9 mouse cellular contexts compared by ENCODE assay signal in the genomic region with DNA sequence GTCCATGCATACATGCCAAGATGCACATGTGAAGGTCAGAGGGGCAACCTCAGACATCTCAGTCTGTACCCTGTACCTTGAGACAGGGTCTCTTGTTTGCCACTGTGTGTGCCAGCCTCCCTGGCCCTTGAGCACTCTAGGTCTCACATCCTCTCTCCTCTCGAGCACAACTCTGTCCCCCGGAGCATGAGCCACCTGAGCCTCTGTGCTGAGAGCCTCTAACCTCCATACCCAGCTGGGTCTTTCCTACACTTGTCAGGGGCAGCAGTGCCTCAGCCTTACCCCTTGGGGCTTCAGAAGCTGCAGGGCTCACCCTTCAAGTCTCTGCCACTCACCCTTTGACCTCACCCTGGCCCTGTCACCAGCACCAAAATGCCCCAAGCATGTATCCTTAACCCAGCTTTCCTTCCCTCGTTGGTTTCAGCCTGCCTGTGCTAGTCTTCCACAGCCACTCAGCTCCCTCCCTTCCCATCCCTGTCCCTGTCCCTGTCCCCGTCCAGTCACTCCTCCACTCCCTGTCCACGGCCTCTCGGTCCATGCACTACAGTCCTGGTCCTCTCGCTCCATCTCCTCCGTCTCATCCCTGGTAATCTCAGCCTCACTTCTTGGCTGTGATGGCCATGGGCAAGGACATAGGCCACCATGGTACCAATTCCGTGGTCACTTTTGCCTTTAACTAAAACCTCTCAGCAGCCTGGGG. TPM values are rescaled to one million over a fixed set of nuclear protein-coding genes. Genes with fewer than 3 reads are reported as not detected.
DNase-seq lines count a peak whose midpoint lies in the region; ATAC-seq and TF ChIP-seq lines count a peak whose summit lies in the region.
"Had no signal": no experiment of that assay in that cellular context is flagged by ENCODE, and none has a peak within 500 bp of the region (broad histone marks: within the 10 kb centered on the region; RNA-seq: fewer than 3 reads in every experiment).

No protein-coding gene starts in this region.

- peak overlapping the region; percentile 95; the same call in 1 of the 2 replicates for H3K27ac ChIP-seq in heart, embryonic 10.5 days
- H3K27ac ChIP-seq in thymus, adult 2 months (ENCODE audit: control insufficient read depth, insufficient read depth, low read length) = no peak overlapping the region
- no peak overlapping the region for H3K27ac ChIP-seq in liver, embryonic 13.5 days

- peaks cover 52% of the 10 kb centered on the region for H3K4me1 ChIP-seq in heart, embryonic 10.5 days
- peaks cover 28% of the 10 kb centered on the region for H3K4me1 ChIP-seq in thymus, adult 2 months (replicated peaks; ENCODE audit: control insufficient read depth, insufficient read depth, low read length)
- H3K4me1 ChIP-seq in liver, embryonic 13.5 days (replicated peaks) = peaks cover 55% of the 10 kb centered on the region

- H3K9ac ChIP-seq in liver, embryonic 13.5 days = 0 out of 2 replicates have a peak overlapping the region, but pooled peaks have one; percentile 76

- WGBS in heart, embryonic 10.5 days = 75% methylated on average over 9 of the region's 9 CpGs
- WGBS in thymus, adult 2 months = 79% methylated on average over 9 of the region's 9 CpGs
- WGBS in liver, embryonic 13.5 days (ENCODE audit: insufficient replicate concordance) = 73% methylated on average over 9 of the region's 9 CpGs

- no peak for TF ChIP-seq CTCF in thymus, adult 2 months (IDR thresholded peaks at IDR 0.05; ENCODE audit: borderline replicate concordance, control insufficient read depth, extremely low read depth, insufficient read depth, low read length, poor library complexity)

- H3K27me3 ChIP-seq in heart, embryonic 10.5 days (ENCODE audit: insufficient read depth, poor library complexity, severe bottlenecking) = no peaks in the 10 kb centered on the region
- H3K27me3 ChIP-seq in thymus, adult 2 months (ENCODE audit: control insufficient read depth, insufficient read depth, low read length) = no peaks in the 10 kb centered on the region
- no peaks in the 10 kb centered on the region for H3K27me3 ChIP-seq in liver, embryonic 13.5 days
- H3K27me3 ChIP-seq: CH12.LX had no signal

- no peak for DNase-seq in heart, embryonic 10.5 days (ENCODE audit: low spot score)
- DNase-seq in heart, adult 8-10 months (ENCODE audit: low spot score) = no peak
- DNase-seq in thymus, adult 2 months = no peak
- no peak for DNase-seq in thymus, postnatal 10 days (ENCODE audit: low spot score in 2 of 2)
- no peak for DNase-seq in liver, embryonic 13.5 days
- DNase-seq in frontal cortex, adult 2 months (ENCODE audit: extremely low spot score in 1 of 2, low spot score in 1 of 2) = no peak
- DNase-seq in adrenal gland, adult 8-10 months = no peak

- no peak for TF ChIP-seq POLR2A in thymus, adult 2 months (IDR thresholded peaks at IDR 0.05; ENCODE audit: control insufficient read depth, extremely low read depth, insufficient read depth, low read length, poor library complexity)

- no peak overlapping the region for H3K4me3 ChIP-seq in heart, embryonic 10.5 days
- H3K4me3 ChIP-seq in thymus, adult 2 months (ENCODE audit: control insufficient read depth, insufficient read depth, low read length) = peak overlapping the region; percentile 66
- no peak overlapping the region for H3K4me3 ChIP-seq in liver, embryonic 13.5 days (replicated peaks)

- no peaks in the 10 kb centered on the region for H3K9me3 ChIP-seq in heart, embryonic 10.5 days
- H3K9me3 ChIP-seq in liver, embryonic 13.5 days (replicated peaks) = no peaks in the 10 kb centered on the region

- ATAC-seq in liver, embryonic 13.5 days (ENCODE audit: low read depth) = no peak
- no peak for ATAC-seq in inflammation-experienced regulatory T-cells, adult 6 months

- H3K36me3 ChIP-seq in heart, embryonic 10.5 days = peaks cover 49% of the 10 kb centered on the region
- H3K36me3 ChIP-seq in thymus, adult 2 months (ENCODE audit: control insufficient read depth, insufficient read depth, low read length) = peaks cover 16% of the 10 kb centered on the region
- peaks cover 43% of the 10 kb centered on the region for H3K36me3 ChIP-seq in liver, embryonic 13.5 days

- H3K4me2 ChIP-seq in liver, embryonic 13.5 days = peak overlapping the region; percentile 82

RNA-seq across cellular contexts. Expression of a gene that starts 1.7 kb away (rescaled TPM):
- polyA plus RNA-seq in heart, embryonic 10.5 days (2016; fragmentation: Nextera tagmentation; extraction: Ambion mirVana) = 3.6 and 3.8 TPM in 2 replicates
- total RNA-seq in heart, adult 8-10 months (2022) = 1 to 10 TPM; 6.6 to 8.2 (median 7.6) TPM
- 24.5 and 26.7 TPM in 2 replicates for polyA plus RNA-seq in thymus, adult 2 months (2012; rRNA removed)
- 1.1 and 1.4 TPM in 2 replicates for polyA plus RNA-seq in liver, embryonic 13.5 days (2015; fragmentation: Nextera tagmentation; extraction: Ambion mirVana)
- polyA plus RNA-seq in frontal cortex, adult 2 months (2012; rRNA removed) = 6.2 and 6.3 TPM in 2 replicates
- 10 to 100 TPM in 3 of 4 experiments, 1 to 10 TPM in 1; 9.6 to 13.7 (median 13.1) TPM for total RNA-seq in adrenal gland, adult 8-10 months (2022)
- 10 to 100 TPM in 2 of 3 experiments, 1 to 10 TPM in 1; 9.5 to 13.3 (median 11.4) TPM for polyA plus RNA-seq in inflammation-experienced regulatory T-cells, adult 6 months (2017; shearing (Covaris generic))

RNA-seq across cellular contexts. Expression of a gene that starts 2.2 kb away (rescaled TPM):
- polyA plus RNA-seq in heart, embryonic 10.5 days (2016; fragmentation: Nextera tagmentation; extraction: Ambion mirVana) = 25.9 and 38.7 TPM in 2 replicates
- 10 to 100 TPM; 17.9 to 25.7 (median 22.1) TPM for total RNA-seq in heart, adult 8-10 months (2022)
- polyA plus RNA-seq in thymus, adult 2 months (2012; rRNA removed) = 27.6 and 30.0 TPM in 2 replicates
- 3.7 and 4.0 TPM in 2 replicates for polyA plus RNA-seq in liver, embryonic 13.5 days (2015; fragmentation: Nextera tagmentation; extraction: Ambion mirVana)
- 6.2 and 7.4 TPM in 2 replicates for polyA plus RNA-seq in frontal cortex, adult 2 months (2012; rRNA removed)
- total RNA-seq in adrenal gland, adult 8-10 months (2022) = 10 to 100 TPM; 11.1 to 20.4 (median 16.4) TPM
- polyA plus RNA-seq in inflammation-experienced regulatory T-cells, adult 6 months (2017; shearing (Covaris generic)) = under 1 TPM in 1 of 3 experiments, not detected in 2; 0.39 TPM

RNA-seq across cellular contexts. Expression of a gene that starts 9.4 kb away (rescaled TPM):
- polyA plus RNA-seq in heart, embryonic 10.5 days (2016; fragmentation: Nextera tagmentation; extraction: Ambion mirVana) = 112 and 127 TPM in 2 replicates
- total RNA-seq in heart, adult 8-10 months (2022) = 10 to 100 TPM; 60.0 to 66.2 (median 63.9) TPM
- 49.0 and 54.7 TPM in 2 replicates for polyA plus RNA-seq in thymus, adult 2 months (2012; rRNA removed)
- 66.6 and 70.9 TPM in 2 replicates for polyA plus RNA-seq in liver, embryonic 13.5 days (2015; fragmentation: Nextera tagmentation; extraction: Ambion mirVana)
- 36.1 and 44.3 TPM in 2 replicates for polyA plus RNA-seq in frontal cortex, adult 2 months (2012; rRNA removed)
- 100 to 1,000 TPM in 3 of 4 experiments, 10 to 100 TPM in 1; 97.5 to 112 (median 107) TPM for total RNA-seq in adrenal gland, adult 8-10 months (2022)
- polyA plus RNA-seq in inflammation-experienced regulatory T-cells, adult 6 months (2017; shearing (Covaris generic)) = 10 to 100 TPM; 14.3 to 30.6 (median 28.0) TPM

RNA-seq across cellular contexts. Expression of a gene that starts 38.7 kb away (rescaled TPM):
- polyA plus RNA-seq in heart, embryonic 10.5 days (2016; fragmentation: Nextera tagmentation; extraction: Ambion mirVana) = 27.7 and 30.6 TPM in 2 replicates
- 10 to 100 TPM; 14.5 to 16.4 (median 15.2) TPM for total RNA-seq in heart, adult 8-10 months (2022)
- polyA plus RNA-seq in thymus, adult 2 months (2012; rRNA removed) = 30.0 and 30.3 TPM in 2 replicates
- polyA plus RNA-seq in liver, embryonic 13.5 days (2015; fragmentation: Nextera tagmentation; extraction: Ambion mirVana) = 7.0 and 9.0 TPM in 2 replicates
- polyA plus RNA-seq in frontal cortex, adult 2 months (2012; rRNA removed) = 105 and 124 TPM in 2 replicates
- 10 to 100 TPM; 47.7 to 69.4 (median 52.4) TPM for total RNA-seq in adrenal gland, adult 8-10 months (2022)
- polyA plus RNA-seq in inflammation-experienced regulatory T-cells, adult 6 months (2017; shearing (Covaris generic)) = 1 to 10 TPM; 3.2 to 3.5 (median 3.3) TPM

RNA-seq across cellular contexts. Expression of a gene that starts 42.4 kb away (rescaled TPM):
- 122 and 158 TPM in 2 replicates for polyA plus RNA-seq in heart, embryonic 10.5 days (2016; fragmentation: Nextera tagmentation; extraction: Ambion mirVana)
- total RNA-seq in heart, adult 8-10 months (2022) = 100 to 1,000 TPM; 108 to 126 (median 116) TPM
- polyA plus RNA-seq in thymus, adult 2 months (2012; rRNA removed) = 288 and 314 TPM in 2 replicates
- polyA plus RNA-seq in liver, embryonic 13.5 days (2015; fragmentation: Nextera tagmentation; extraction: Ambion mirVana) = 58.9 and 81.2 TPM in 2 replicates
- 391 and 407 TPM in 2 replicates for polyA plus RNA-seq in frontal cortex, adult 2 months (2012; rRNA removed)
- total RNA-seq in adrenal gland, adult 8-10 months (2022) = 100 to 1,000 TPM; 194 to 199 (median 196) TPM
- polyA plus RNA-seq in inflammation-experienced regulatory T-cells, adult 6 months (2017; shearing (Covaris generic)) = 100 to 1,000 TPM; 153 to 156 (median 154) TPM
